Mouse (Mus musculus) lung, postnatal 0 days (tissue): ENCODE results near the gene H2al1b.
A peak's percentile ranks its signal among the peaks of the same experiment; 100 is the strongest.

Experiments used
- CTCF ChIP-seq: IDR thresholded peaks from 2 replicates; pipeline ENCODE4 v1.5.1; 2016; ENCODE audit warnings: antibody characterized with exemption, mild to moderate bottlenecking
- EP300 ChIP-seq: IDR thresholded peaks from 2 replicates; pipeline ENCODE4 v1.6.1; 2016; ENCODE audit warnings: antibody characterized with exemption, mild to moderate bottlenecking, control low read depth

GRCm38 (mm10) chrX:11288306-11288882, 13.8 kb upstream of the H2al1b start:
- TF ChIP-seq EP300 (0 out of 2 replicates have a peak, but pooled peaks have one; percentile 22), CTCF (no peak)
